8 mouse cellular contexts compared by ENCODE assay signal in genomic region chr4:13240645-13241044, GRCm38 (mm10).
DNase-seq lines count a peak whose midpoint lies in the region; ATAC-seq lines count a peak whose summit lies in the region.

No protein-coding gene starts in this region.

- no peak overlapping the region for H3K4me3 ChIP-seq in embryonic facial prominence, embryonic 11.5 days (ENCODE audit: low read depth, low read length)
- no peak overlapping the region for H3K4me3 ChIP-seq in hindbrain, embryonic 15.5 days
- no peak overlapping the region for H3K4me3 ChIP-seq in midbrain, embryonic 11.5 days (ENCODE audit: low read depth, low read length)

- H3K27me3 ChIP-seq in embryonic facial prominence, embryonic 11.5 days (ENCODE audit: control insufficient read depth, insufficient read depth, low read length): no peaks in the 10 kb centered on the region
- no peaks in the 10 kb centered on the region for H3K27me3 ChIP-seq in hindbrain, embryonic 15.5 days
- H3K27me3 ChIP-seq in midbrain, embryonic 11.5 days (ENCODE audit: control insufficient read depth, insufficient read depth, low read length): no peaks in the 10 kb centered on the region

- ATAC-seq in embryonic facial prominence, embryonic 11.5 days (replicated peaks; ENCODE audit: insufficient number of reproducible peaks, low FRiP score, low TSS enrichment, low read depth): no peak; the same call in 1 of the 2 replicates
- peak; percentile 65; the same call in 1 of the 2 replicates for ATAC-seq in hindbrain, embryonic 15.5 days (ENCODE audit: low FRiP score, low read depth)
- peak; percentile 64; the same call in 1 of the 2 replicates for ATAC-seq in midbrain, embryonic 11.5 days (ENCODE audit: low FRiP score)
- ATAC-seq in inflammation-experienced regulatory T-cells, adult 6 months: no peak

- H3K27ac ChIP-seq in embryonic facial prominence, embryonic 11.5 days (replicated peaks; ENCODE audit: low read depth, low read length): peak overlapping the region; percentile 41; the same call in 1 of the 2 replicates
- H3K27ac ChIP-seq in hindbrain, embryonic 15.5 days (replicated peaks): 0 out of 2 replicates have a peak overlapping the region, but pooled peaks have one; percentile 6
- no peak overlapping the region for H3K27ac ChIP-seq in midbrain, embryonic 11.5 days (ENCODE audit: low read depth, low read length)

- no peaks in the 10 kb centered on the region for H3K4me1 ChIP-seq in embryonic facial prominence, embryonic 11.5 days (ENCODE audit: control insufficient read depth, insufficient read depth, low read length)
- no peaks in the 10 kb centered on the region; the same call in 1 of the 2 replicates for H3K4me1 ChIP-seq in hindbrain, embryonic 15.5 days (replicated peaks)
- H3K4me1 ChIP-seq in midbrain, embryonic 11.5 days (ENCODE audit: control insufficient read depth, insufficient read depth, low read length): no peaks in the 10 kb centered on the region

- no peak overlapping the region for H3K4me2 ChIP-seq in embryonic facial prominence, embryonic 11.5 days (ENCODE audit: low read depth, low read length)
- H3K4me2 ChIP-seq in hindbrain, embryonic 15.5 days: peak overlapping the region; percentile 26; the same call in 1 of the 2 replicates
- H3K4me2 ChIP-seq in midbrain, embryonic 11.5 days: no peak overlapping the region

- no peaks in the 10 kb centered on the region for H3K9me3 ChIP-seq in embryonic facial prominence, embryonic 11.5 days (replicated peaks; ENCODE audit: control insufficient read depth, low read length)
- no peaks in the 10 kb centered on the region for H3K9me3 ChIP-seq in hindbrain, embryonic 15.5 days
- H3K9me3 ChIP-seq in midbrain, embryonic 11.5 days (ENCODE audit: control insufficient read depth, low read length): no peaks in the 10 kb centered on the region

- DNase-seq in heart, adult 11 months: peak; percentile 90
- DNase-seq in heart, postnatal 25 days (ENCODE audit: low spot score): no peak
- peak; percentile 36 for DNase-seq in embryonic facial prominence, embryonic 11.5 days (ENCODE audit: low spot score)
- peak; percentile 86 for DNase-seq in midbrain, embryonic 11.5 days (ENCODE audit: low spot score, missing footprints)
- no peak for DNase-seq in thymus, postnatal 0 days (ENCODE audit: low spot score)
- DNase-seq in ovary, postnatal 10 days (ENCODE audit: low spot score): no peak

- intact Hi-C loops in heart, postnatal 25 days (cut with DNase I): no loop called here

- 28% methylated on average over 9 of the region's 9 CpGs for WGBS in embryonic facial prominence, embryonic 11.5 days
- 33% methylated on average over 9 of the region's 9 CpGs for WGBS in hindbrain, embryonic 15.5 days
- 46% methylated on average over 9 of the region's 9 CpGs for WGBS in midbrain, embryonic 11.5 days

- no peak overlapping the region for H3K9ac ChIP-seq in embryonic facial prominence, embryonic 11.5 days (replicated peaks; ENCODE audit: low read length)
- no peak overlapping the region for H3K9ac ChIP-seq in hindbrain, embryonic 15.5 days
- H3K9ac ChIP-seq in midbrain, embryonic 11.5 days (ENCODE audit: low read length): no peak overlapping the region

- H3K36me3 ChIP-seq in embryonic facial prominence, embryonic 11.5 days (replicated peaks; ENCODE audit: control insufficient read depth, insufficient read depth, low read depth, low read length): no peaks in the 10 kb centered on the region
- no peaks in the 10 kb centered on the region for H3K36me3 ChIP-seq in hindbrain, embryonic 15.5 days
- no peaks in the 10 kb centered on the region for H3K36me3 ChIP-seq in midbrain, embryonic 11.5 days (ENCODE audit: control insufficient read depth, insufficient read depth, low read length)

Comparison
In these comparisons a context has a peak if more than half of its experiments do, and no peak if none do; other contexts are left out.
1. DNase-seq: peak in heart, adult 11 months (single experiment), embryonic facial prominence, embryonic 11.5 days (single experiment) and midbrain, embryonic 11.5 days (single experiment); none in heart, postnatal 25 days (single experiment), thymus, postnatal 0 days (single experiment) and ovary, postnatal 10 days (single experiment).
2. ATAC-seq: peak in hindbrain, embryonic 15.5 days (single experiment) and midbrain, embryonic 11.5 days (single experiment); none in embryonic facial prominence, embryonic 11.5 days (single experiment) and inflammation-experienced regulatory T-cells, adult 6 months (single experiment).